Mouse (Mus musculus): ENCODE results near the gene Ctsf.

Ctsf gene

GRCm38 (mm10) chr19:4840848-4841247, 14.1 kb upstream of the Ctsf start:
- Histone ChIP-seq H3K4me3 (replicated peaks; ENCODE audit: low read length) (no peak overlapping the region), H3K27me3 (ENCODE audit: insufficient read depth, low read length) (peaks cover 23% of the 10 kb centered on the region), H3K4me1 (replicated peaks; ENCODE audit: low read depth, low read length) (peaks cover 54% of the 10 kb centered on the region), H3K9me3 (ENCODE audit: low read length) (no peaks in the 10 kb centered on the region), H3K36me3 (ENCODE audit: insufficient read depth, low read length) (0 out of 2 replicates have a peak, but pooled peaks cover 10% of the 10 kb centered on the region)
- TF ChIP-seq NANOG (IDR thresholded peaks at IDR 0.05; ENCODE audit: borderline replicate concordance, low read length) (no peak), POU5F1 (IDR thresholded peaks at IDR 0.05; ENCODE audit: borderline replicate concordance, low read length) (no peak), CTCF (conservative IDR thresholded peaks at IDR 0.05; ENCODE audit: low read length) (no peak)

DNA sequence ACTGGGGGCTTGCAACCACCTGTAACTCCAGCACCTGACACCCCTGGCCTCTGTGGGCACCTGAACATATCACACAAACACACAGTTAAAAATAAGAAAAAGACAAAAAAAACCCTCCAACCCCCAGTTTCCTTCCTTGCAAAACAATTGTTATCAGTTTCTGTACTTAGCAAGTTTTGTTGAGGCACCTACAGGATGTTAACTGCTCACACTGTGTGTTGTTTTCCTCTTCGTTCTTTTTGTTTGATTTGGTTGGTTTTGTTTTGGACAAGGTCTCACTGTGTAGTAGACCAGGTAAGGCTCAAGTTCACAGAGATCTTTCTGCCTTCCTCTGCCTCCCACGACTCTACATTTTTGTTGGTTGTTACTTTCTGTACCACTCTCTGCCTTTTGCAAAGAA, 12.3 kb upstream of the Ctsf start:
- TF ChIP-seq NANOG (IDR thresholded peaks at IDR 0.05; ENCODE audit: borderline replicate concordance, low read length) (no peak), POU5F1 (IDR thresholded peaks at IDR 0.05; ENCODE audit: borderline replicate concordance, low read length) (no peak), CTCF (conservative IDR thresholded peaks at IDR 0.05; ENCODE audit: low read length) (no peak)
- Histone ChIP-seq H3K36me3 (ENCODE audit: insufficient read depth, low read length) (0 out of 2 replicates have a peak, but pooled peaks cover 4% of the 10 kb centered on the region), H3K4me1 (replicated peaks; ENCODE audit: low read depth, low read length) (peaks cover 42% of the 10 kb centered on the region), H3K9me3 (ENCODE audit: low read length) (no peaks in the 10 kb centered on the region), H3K27me3 (ENCODE audit: insufficient read depth, low read length) (peaks cover 23% of the 10 kb centered on the region), H3K4me3 (replicated peaks; ENCODE audit: low read length) (no peak overlapping the region)

DNA sequence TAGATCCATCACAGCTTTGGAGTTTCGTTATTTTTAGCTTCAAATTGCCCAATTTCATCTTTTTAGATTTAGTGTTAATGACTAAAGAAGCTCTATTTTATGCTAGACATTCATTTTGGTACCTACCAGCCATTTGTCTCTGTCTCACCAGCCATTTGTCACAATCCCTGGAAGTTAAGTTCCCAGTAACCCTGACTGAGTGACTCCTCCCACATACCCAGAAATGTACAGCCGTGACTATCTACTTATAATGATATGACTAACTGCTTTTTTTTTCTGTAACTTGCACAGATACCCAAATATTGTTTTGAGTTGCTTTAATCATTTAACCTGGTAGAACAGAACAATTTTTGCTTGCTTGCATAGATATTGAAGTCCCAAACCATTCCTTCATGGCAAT, 9.1 kb upstream of the Ctsf start:
- Histone ChIP-seq H3K4me1 (replicated peaks; ENCODE audit: low read depth, low read length) (peaks cover 45% of the 10 kb centered on the region), H3K9me3 (ENCODE audit: low read length) (no peaks in the 10 kb centered on the region), H3K4me3 (replicated peaks; ENCODE audit: low read length) (no peak overlapping the region), H3K27me3 (ENCODE audit: insufficient read depth, low read length) (peaks cover 10% of the 10 kb centered on the region), H3K36me3 (ENCODE audit: insufficient read depth, low read length) (no peaks in the 10 kb centered on the region)
- TF ChIP-seq NANOG (IDR thresholded peaks at IDR 0.05; ENCODE audit: borderline replicate concordance, low read length), result no peak
- no peak for TF ChIP-seq CTCF (conservative IDR thresholded peaks at IDR 0.05; ENCODE audit: low read length)
- no peak for TF ChIP-seq POU5F1 (IDR thresholded peaks at IDR 0.05; ENCODE audit: borderline replicate concordance, low read length)

GRCm38 (mm10) chr19:4847490-4847889, 7.4 kb upstream of the Ctsf start:
- no peaks in the 10 kb centered on the region for H3K36me3 ChIP-seq (ENCODE audit: insufficient read depth, low read length)
- H3K4me1 ChIP-seq (replicated peaks; ENCODE audit: low read depth, low read length), result peaks cover 53% of the 10 kb centered on the region
- no peaks in the 10 kb centered on the region for H3K27me3 ChIP-seq (ENCODE audit: insufficient read depth, low read length)
- no peaks in the 10 kb centered on the region for H3K9me3 ChIP-seq (ENCODE audit: low read length)
- H3K4me3 ChIP-seq (replicated peaks; ENCODE audit: low read length), result no peak overlapping the region
- TF ChIP-seq POU5F1 (IDR thresholded peaks at IDR 0.05; ENCODE audit: borderline replicate concordance, low read length) (no peak), CTCF (conservative IDR thresholded peaks at IDR 0.05; ENCODE audit: low read length) (peak; percentile 52)

DNA sequence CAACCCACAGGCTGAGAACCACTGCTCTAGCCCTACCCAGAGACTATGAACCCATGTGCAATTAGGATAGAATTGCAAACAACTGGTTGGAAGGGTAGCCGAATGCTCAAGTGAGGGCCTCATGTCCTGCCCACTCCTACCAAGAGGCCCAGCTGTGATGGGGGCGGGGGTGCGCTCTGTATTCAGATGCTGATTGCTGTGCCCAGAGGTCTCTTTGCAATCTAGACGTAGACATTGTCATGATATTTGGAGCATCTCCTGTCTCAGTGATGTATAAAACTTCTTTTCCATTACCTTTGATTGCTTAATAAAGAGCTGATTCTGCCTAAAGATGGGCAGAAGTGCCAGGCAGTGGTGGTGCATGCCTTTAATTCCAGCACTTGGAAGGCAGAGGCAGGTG, 5.1 kb upstream of the Ctsf start:
- TF ChIP-seq CTCF (conservative IDR thresholded peaks at IDR 0.05; ENCODE audit: low read length) (no peak), NANOG (IDR thresholded peaks at IDR 0.05; ENCODE audit: borderline replicate concordance, low read length) (peak; percentile 71), POU5F1 (IDR thresholded peaks at IDR 0.05; ENCODE audit: borderline replicate concordance, low read length) (peak; percentile 51; the same call in 1 of the 2 replicates)
- no peaks in the 10 kb centered on the region for H3K36me3 ChIP-seq (ENCODE audit: insufficient read depth, low read length)

GRCm38 (mm10) chr19:4850281-4850680, 4.6 kb upstream of the Ctsf start:
- Histone ChIP-seq H3K27me3 (ENCODE audit: insufficient read depth, low read length) (peaks cover 3% of the 10 kb centered on the region), H3K9me3 (ENCODE audit: low read length) (no peaks in the 10 kb centered on the region), H3K4me1 (replicated peaks; ENCODE audit: low read depth, low read length) (peaks cover 70% of the 10 kb centered on the region), H3K36me3 (ENCODE audit: insufficient read depth, low read length) (no peaks in the 10 kb centered on the region), H3K4me3 (replicated peaks; ENCODE audit: low read length) (peak overlapping the region; percentile 8)
- TF ChIP-seq POU5F1 (IDR thresholded peaks at IDR 0.05; ENCODE audit: borderline replicate concordance, low read length) (no peak), CTCF (conservative IDR thresholded peaks at IDR 0.05; ENCODE audit: low read length) (no peak), NANOG (IDR thresholded peaks at IDR 0.05; ENCODE audit: borderline replicate concordance, low read length) (no peak)

More for the DNA sequence above, 5.1 kb upstream of the Ctsf start:
- H3K9me3 ChIP-seq (ENCODE audit: low read length), result no peaks in the 10 kb centered on the region
- H3K4me1 ChIP-seq (replicated peaks; ENCODE audit: low read depth, low read length), result peaks cover 70% of the 10 kb centered on the region
- no peaks in the 10 kb centered on the region for H3K27me3 ChIP-seq (ENCODE audit: insufficient read depth, low read length)
- 0 out of 2 replicates have a peak overlapping the region, but pooled peaks have one; percentile 1 for H3K4me3 ChIP-seq (replicated peaks; ENCODE audit: low read length)

- peaks cover 43% of the 10 kb centered on the region for H3K36me3 ChIP-seq (ENCODE audit: insufficient read depth, low read length)
- no peaks in the 10 kb centered on the region for H3K9me3 ChIP-seq (ENCODE audit: low read length)
- peaks cover 51% of the 10 kb centered on the region for H3K4me1 ChIP-seq (replicated peaks; ENCODE audit: low read depth, low read length)
- peak overlapping the region; percentile 83 for H3K4me3 ChIP-seq (replicated peaks; ENCODE audit: low read length)
- TF ChIP-seq POU5F1 (IDR thresholded peaks at IDR 0.05; ENCODE audit: borderline replicate concordance, low read length), result no peak
- no peak for TF ChIP-seq NANOG (IDR thresholded peaks at IDR 0.05; ENCODE audit: borderline replicate concordance, low read length)
- TF ChIP-seq CTCF (conservative IDR thresholded peaks at IDR 0.05; ENCODE audit: low read length), result no peak
- peaks cover 20% of the 10 kb centered on the region for H3K27me3 ChIP-seq (ENCODE audit: insufficient read depth, low read length)
These were observed 515 bp downstream of the Ctsf start for GRCm38 (mm10) chr19:4855470-4855820.

- Histone ChIP-seq H3K9me3 (ENCODE audit: low read length) (no peaks in the 10 kb centered on the region), H3K27me3 (ENCODE audit: insufficient read depth, low read length) (peaks cover 20% of the 10 kb centered on the region), H3K4me1 (replicated peaks; ENCODE audit: low read depth, low read length) (peaks cover 46% of the 10 kb centered on the region), H3K36me3 (ENCODE audit: insufficient read depth, low read length) (peaks cover 48% of the 10 kb centered on the region), H3K4me3 (replicated peaks; ENCODE audit: low read length) (peak overlapping the region; percentile 83; the same call in 1 of the 2 replicates)
- TF ChIP-seq POU5F1 (IDR thresholded peaks at IDR 0.05; ENCODE audit: borderline replicate concordance, low read length), result no peak
- no peak for TF ChIP-seq NANOG (IDR thresholded peaks at IDR 0.05; ENCODE audit: borderline replicate concordance, low read length)
- no peak for TF ChIP-seq CTCF (conservative IDR thresholded peaks at IDR 0.05; ENCODE audit: low read length)
These were observed 1.0 kb downstream of the Ctsf start for GRCm38 (mm10) chr19:4855951-4856350.

DNA sequence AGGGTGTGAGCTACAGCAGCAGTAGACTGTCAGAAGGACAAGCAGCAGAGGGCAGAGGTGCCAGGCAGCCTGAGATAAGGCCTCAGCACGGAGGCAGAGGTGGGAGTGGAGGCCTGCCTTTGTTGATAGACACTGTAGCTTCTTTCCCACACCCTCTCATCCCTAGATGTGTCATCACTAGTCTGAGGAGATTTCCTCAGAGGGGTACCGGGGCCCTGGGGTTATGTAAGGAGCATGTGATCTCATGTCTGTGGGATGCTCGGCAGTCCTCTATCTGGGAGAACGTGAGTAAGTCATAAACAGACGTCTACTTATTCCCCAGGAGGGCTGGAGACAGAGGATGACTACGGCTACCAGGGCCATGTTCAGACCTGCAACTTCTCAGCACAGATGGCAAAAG, 4.2 kb downstream of the Ctsf start:
- peaks cover 78% of the 10 kb centered on the region for H3K36me3 ChIP-seq (ENCODE audit: insufficient read depth, low read length)
- H3K4me3 ChIP-seq (replicated peaks; ENCODE audit: low read length), result no peak overlapping the region
- H3K9me3 ChIP-seq (ENCODE audit: low read length), result no peaks in the 10 kb centered on the region
- H3K27me3 ChIP-seq (ENCODE audit: insufficient read depth, low read length), result peaks cover 20% of the 10 kb centered on the region
- H3K4me1 ChIP-seq (replicated peaks; ENCODE audit: low read depth, low read length), result peaks cover 32% of the 10 kb centered on the region
- TF ChIP-seq NANOG (IDR thresholded peaks at IDR 0.05; ENCODE audit: borderline replicate concordance, low read length), result no peak
- no peak for TF ChIP-seq CTCF (conservative IDR thresholded peaks at IDR 0.05; ENCODE audit: low read length)
- TF ChIP-seq POU5F1 (IDR thresholded peaks at IDR 0.05; ENCODE audit: borderline replicate concordance, low read length), result no peak
